Mouse (Mus musculus) E14TG2a.4 (cell line): ENCODE measurements at regions not wholly inside any gene's neighbourhood (a gene's known extent, or its start where the extent isn't known, plus 50 kb on each side); places are given as distances from the start of the nearest gene placed in this dataset.

Source experiments
- CTCF ChIP-seq: conservative IDR thresholded peaks from 2 replicates; pipeline ENCODE4 v1.5.1; 2014; ENCODE audit warnings: low read length
- NANOG ChIP-seq: IDR thresholded peaks from 2 replicates; pipeline ENCODE4 v1.6.1; 2014; ENCODE audit warnings: borderline replicate concordance, low read length, mixed read lengths
- POU5F1 ChIP-seq: IDR thresholded peaks from 2 replicates; pipeline ENCODE4 v1.6.1; 2014; ENCODE audit warnings: low read length, borderline replicate concordance

DNA sequence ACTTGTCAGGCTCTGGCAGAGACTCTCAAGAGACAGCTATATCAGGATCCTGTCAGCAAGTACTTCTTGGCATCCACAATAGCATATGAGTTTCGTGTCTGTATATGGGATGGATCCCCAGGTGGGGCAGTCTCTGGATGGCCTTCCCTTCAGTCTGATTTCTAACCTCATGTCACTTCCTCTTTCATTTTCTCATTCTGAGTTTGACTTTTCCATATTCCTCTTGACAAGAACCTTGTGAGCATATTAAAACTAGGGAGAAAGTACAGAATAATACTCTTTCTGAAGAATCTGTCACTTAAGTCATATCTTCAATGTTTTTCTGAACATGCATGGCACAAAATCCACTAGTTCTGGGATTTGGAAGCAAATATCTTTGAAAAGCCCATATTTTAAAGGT is 583.3 kb upstream of the Zfp960 start:
- no peak for TF ChIP-seq CTCF
- TF ChIP-seq NANOG: no peak
- TF ChIP-seq POU5F1: no peak
